Mouse (Mus musculus) gastrocnemius, postnatal 4 days (tissue): ENCODE measurements at regions not wholly inside any gene's neighbourhood (a gene's known extent, or its start where the extent isn't known, plus 50 kb on each side); places are given as distances from the start of the nearest gene placed in this dataset.
A peak's percentile ranks its signal among the peaks of the same experiment; 100 is the strongest.

Experiments
- DNase-seq, 2 experiments: peaks; one replicate each; pipeline ENCODE4 v3.0.0; 2021 to 2022; ENCODE audit warnings: low spot score in 2 of 2, mixed read lengths in 2 of 2

DNA sequence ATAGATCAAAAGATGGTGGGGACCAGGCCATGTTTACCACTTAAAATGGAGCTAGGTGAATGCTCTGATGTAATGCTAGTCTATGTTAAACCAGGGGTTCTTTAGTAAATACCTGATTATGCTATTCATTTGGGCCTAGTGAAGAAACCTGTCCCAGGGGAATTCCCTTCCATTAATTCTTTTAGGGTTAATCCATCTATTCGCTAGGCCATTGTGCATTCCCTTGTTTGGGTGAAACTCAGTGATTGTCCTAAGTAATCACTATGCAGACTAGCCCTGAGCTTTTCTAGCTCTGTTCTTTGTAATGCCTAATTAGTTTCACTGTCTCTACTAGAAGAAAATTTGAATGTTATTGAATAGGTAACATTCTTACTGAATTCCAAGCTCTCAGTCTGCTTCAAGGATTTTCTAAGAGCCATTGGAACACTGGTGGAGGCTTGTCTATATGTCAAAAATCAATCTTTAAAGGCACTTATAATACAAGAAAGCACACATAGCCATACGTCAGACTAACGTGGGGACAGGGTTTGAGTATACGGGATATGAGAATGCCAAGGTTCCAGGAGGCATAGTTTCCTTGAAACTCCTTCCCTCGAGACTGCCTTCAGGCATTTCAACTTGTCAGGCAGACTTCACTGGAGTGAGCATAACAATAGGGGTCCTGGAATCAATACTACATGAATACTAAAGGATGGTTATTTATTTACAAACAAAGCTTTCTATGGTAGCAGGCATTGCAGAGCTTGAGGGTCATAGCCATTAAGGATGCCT, 266.9 kb upstream of the 4930578C19Rik start:
- no peak for DNase-seq

DNA sequence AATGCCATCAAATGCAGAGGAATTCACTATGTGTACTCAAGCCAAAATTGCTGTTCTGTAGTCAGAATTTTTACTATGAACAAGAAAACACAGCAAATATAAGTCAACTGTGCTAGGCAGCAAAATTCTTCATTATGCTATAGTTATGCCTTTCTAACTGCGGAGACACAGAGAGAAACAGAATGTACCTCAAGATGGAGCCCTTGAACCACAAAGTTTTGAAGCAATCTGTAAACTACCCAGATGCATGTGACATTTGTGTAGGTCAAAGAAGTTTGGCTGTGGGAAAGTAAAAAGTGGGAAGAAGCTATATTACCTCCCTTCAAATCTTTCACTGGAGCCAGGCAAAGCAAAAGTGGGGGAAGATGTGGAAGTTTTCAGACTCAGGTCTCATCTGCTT, 226.0 kb upstream of the 4930578C19Rik start:
- DNase-seq, result no peak

DNA sequence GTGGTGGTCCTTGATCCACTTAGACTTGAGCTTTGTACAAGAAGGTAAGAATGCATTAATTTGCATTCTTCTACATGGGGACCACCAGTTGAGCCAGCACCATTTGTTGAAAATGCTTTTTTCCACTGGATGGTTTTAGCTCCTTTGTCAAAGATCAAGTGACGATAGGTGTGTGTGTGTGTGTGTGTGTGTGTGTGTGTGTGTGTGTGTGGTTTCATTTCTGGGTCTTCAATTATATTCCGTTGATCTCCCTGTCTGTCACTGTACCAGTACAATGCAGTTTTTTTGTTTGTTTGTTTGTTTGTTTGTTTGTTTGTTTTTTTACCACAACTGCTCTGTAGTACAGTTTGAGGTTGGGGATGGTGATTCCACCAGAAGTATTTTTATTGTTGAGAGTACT, 206.1 kb upstream of the 4930578C19Rik start:
- peak; percentile 45 to 84 for DNase-seq

DNA sequence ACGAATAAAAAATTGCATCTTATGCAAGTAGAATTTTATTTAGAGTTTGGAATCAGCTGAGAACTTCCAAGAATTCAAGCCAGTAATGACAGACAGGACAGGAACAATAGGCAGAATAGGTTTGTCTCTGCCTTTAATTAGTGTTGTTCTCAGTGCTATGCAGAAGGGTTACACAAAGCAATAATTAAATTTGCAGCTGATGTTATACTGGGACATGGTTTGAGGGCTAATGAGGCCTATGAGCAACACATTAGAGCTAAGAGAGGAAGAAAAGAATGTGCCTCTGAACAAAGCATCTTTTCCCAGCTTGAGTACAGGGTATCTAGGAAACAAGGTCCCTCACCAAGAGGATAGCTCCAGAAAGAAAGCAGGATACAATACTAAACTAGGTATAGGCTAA, 201.9 kb upstream of the 4930578C19Rik start:
- DNase-seq, result no peak

DNA sequence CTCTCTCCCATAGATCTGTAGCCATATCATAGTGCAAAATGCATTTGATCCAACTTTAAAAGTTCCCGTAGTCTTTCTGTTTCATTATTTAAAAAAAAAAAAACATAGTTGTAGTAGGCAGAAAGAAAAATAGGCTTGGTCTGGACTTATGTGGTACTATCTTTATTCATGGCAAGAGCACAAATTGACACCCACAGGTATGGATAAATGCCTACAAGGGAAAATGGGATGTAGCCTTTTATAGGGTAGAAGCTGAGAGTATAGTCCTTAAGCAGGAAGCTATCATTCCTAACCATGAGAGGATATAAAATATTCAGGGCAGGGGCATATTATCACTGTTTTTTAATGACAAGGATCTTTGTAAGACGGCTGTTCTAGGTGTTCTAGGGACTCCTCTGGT, 157.4 kb upstream of the 4930578C19Rik start:
- DNase-seq, result no peak
